Mouse (Mus musculus) hindbrain, embryonic 13.5 days (tissue): ENCODE results near the gene Irx2. TPM values are rescaled to one million over a fixed set of nuclear protein-coding genes. Genes with fewer than 3 reads are reported as not detected.

Source experiments
- ATAC-seq: fragments of 200-750 bp; cut with Nextera tagmentation; 2 replicates; pipeline ENCODE4 v1.8.0; 2017; ENCODE audit warnings: moderate TSS enrichment; ENCODE audit not compliant: low FRiP score
- H3K27ac ChIP-seq: fragments of 300-500 bp; sonication (generic); 2 replicates; pipeline ENCODE4 v1.5.1; 2015; ENCODE audit warnings: inconsistent platforms, mild to moderate bottlenecking, moderate library complexity
- H3K27me3 ChIP-seq: fragments of 300-500 bp; sonication (generic); 2 replicates; pipeline ENCODE4 v1.6.1; 2015; ENCODE audit warnings: mild to moderate bottlenecking, inconsistent platforms
- H3K36me3 ChIP-seq: fragments of 300-500 bp; sonication (generic); 2 replicates; pipeline ENCODE4 v1.6.1; 2015; ENCODE audit warnings: mild to moderate bottlenecking, inconsistent platforms
- H3K4me1 ChIP-seq: fragments of 300-500 bp; sonication (generic); replicated peaks from 2 replicates; pipeline ENCODE4 v1.6.1; 2015; ENCODE audit warnings: inconsistent platforms
- H3K4me2 ChIP-seq: fragments of 300-500 bp; sonication (generic); 2 replicates; pipeline ENCODE4 v1.6.1; 2015; ENCODE audit warnings: inconsistent platforms, mild to moderate bottlenecking, moderate library complexity
- H3K4me3 ChIP-seq: fragments of 300-500 bp; sonication (generic); 2 replicates; pipeline ENCODE4 v1.5.1; 2015; ENCODE audit warnings: mild to moderate bottlenecking, inconsistent platforms
- H3K9ac ChIP-seq: fragments of 300-500 bp; sonication (generic); 2 replicates; pipeline ENCODE4 v1.6.1; 2015; ENCODE audit warnings: mild to moderate bottlenecking, inconsistent platforms
- H3K9me3 ChIP-seq: fragments of 300-500 bp; sonication (generic); 2 replicates; pipeline ENCODE4 v1.6.1; 2016; ENCODE audit warnings: inconsistent platforms
- WGBS: fragments of 180-500 bp; shearing (Covaris S2); methylation state at CpG from one replicate; pipeline ENCODE4 v1.1.7; 2015; 5-methylcytosine and 5-hydroxymethylcytosine counted together
- polyA plus RNA-seq: library from polyadenylated mRNA; unstranded; fragments of >200 nt; fragmentation: Nextera tagmentation; extraction: Ambion mirVana; gene quantifications from 2 replicates; pipeline ENCODE4 v1.2.1, GENCODE M21; 2015

The Irx2 gene
- polyA plus RNA-seq, 1 experiment from 2014 or later, result 36.4 TPM

DNA sequence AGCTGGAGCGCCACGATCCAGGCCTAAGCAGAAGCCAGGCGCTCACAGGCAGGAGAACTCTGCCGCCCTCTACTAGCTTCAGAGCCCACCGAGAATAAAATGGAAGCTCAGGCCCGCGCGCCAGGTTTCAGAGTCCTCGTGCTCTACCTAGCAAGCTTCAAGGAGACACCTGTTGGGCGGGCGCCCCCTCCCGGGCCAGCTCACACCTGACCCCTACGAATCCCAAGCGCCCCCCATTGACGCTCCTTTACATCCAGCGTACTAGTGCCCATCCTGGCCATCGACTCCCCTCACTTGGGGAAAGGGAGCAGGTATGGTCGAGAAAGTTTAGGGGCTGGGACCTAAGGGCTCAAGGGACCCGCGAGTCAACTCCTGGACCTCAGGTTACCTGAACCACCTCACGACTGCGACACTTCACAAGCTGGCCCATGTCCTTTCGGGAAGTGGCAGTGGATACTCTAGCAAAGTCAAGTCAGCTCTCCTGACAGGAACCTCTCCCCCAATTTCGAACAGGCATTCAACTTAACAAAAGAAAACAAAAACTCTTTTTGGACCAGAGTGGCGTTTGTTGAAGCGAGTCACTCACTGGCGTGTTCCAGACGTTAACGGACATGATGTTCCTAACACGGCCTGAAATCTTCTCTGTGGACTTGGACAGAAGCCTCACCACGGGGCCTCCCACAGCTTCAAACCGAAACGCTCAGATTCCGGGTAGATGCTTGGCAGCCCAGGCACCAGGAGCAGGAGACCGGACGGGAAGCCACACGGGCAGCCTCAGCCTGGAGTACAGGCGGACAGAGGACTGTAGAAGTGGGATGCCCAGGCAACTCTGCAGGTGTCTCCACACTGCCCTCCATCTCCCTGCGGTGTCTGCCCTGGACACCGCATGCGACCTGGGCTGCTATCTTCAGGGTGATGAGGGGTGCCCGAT lies 964 bp upstream of the Irx2 start:
- peak overlapping the region; percentile 92 for H3K9ac ChIP-seq
- H3K9me3 ChIP-seq, result no peaks in the 10 kb centered on the region
- under 1% methylated on average over 42 of the region's 42 CpGs for WGBS
- H3K27ac ChIP-seq, result peak overlapping the region; percentile 95
- H3K36me3 ChIP-seq, result 0 out of 2 replicates have a peak, but pooled peaks cover 5% of the 10 kb centered on the region
- peak overlapping the region; percentile 72 for H3K4me2 ChIP-seq
- H3K4me1 ChIP-seq, result peaks cover 65% of the 10 kb centered on the region
- peak overlapping the region; percentile 70 for H3K4me3 ChIP-seq
- H3K27me3 ChIP-seq, result peaks cover 84% of the 10 kb centered on the region
- ATAC-seq, result peak; percentile 30

DNA sequence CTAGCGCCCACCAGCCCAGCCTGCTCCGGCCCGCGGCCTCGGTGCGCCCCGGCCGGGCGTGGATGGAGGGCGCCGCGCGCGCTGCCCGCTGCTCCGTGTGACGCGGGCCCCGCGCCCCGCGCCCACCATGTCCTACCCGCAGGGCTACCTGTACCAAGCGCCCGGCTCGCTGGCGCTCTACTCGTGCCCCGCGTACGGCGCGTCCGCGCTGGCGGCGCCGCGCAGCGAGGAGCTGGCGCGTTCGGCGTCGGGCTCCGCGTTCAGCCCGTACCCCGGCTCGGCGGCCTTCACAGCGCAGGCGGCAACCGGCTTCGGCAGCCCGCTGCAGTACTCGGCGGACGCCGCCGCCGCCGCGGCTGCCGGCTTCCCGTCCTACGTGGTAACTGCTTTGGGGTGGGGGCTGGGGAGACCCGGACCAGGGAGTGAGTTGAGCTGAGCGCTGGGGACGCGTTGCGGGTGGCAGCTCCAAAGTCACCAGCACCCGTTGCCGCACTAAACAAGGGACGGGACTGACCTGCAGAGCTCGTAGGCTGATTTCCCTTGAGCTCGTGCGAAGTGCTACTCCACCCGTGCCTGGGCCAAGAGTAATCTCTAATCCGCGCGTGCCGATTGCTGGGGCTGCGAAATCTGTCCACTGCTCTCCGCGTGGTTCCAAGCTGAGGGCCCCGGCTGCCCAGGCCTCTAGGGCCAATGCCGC lies 463 bp downstream of the Irx2 start:
- Histone ChIP-seq H3K4me3 (peak overlapping the region; percentile 70), H3K27me3 (peaks cover 81% of the 10 kb centered on the region), H3K27ac (peak overlapping the region; percentile 95), H3K9ac (peak overlapping the region; percentile 92), H3K4me2 (peak overlapping the region; percentile 72), H3K9me3 (no peaks in the 10 kb centered on the region), H3K4me1 (peaks cover 58% of the 10 kb centered on the region), H3K36me3 (0 out of 2 replicates have a peak, but pooled peaks cover 5% of the 10 kb centered on the region)
- peak; percentile 22; the same call in 1 of the 2 replicates for ATAC-seq
- WGBS, result under 1% methylated on average over 74 of the region's 88 CpGs

DNA sequence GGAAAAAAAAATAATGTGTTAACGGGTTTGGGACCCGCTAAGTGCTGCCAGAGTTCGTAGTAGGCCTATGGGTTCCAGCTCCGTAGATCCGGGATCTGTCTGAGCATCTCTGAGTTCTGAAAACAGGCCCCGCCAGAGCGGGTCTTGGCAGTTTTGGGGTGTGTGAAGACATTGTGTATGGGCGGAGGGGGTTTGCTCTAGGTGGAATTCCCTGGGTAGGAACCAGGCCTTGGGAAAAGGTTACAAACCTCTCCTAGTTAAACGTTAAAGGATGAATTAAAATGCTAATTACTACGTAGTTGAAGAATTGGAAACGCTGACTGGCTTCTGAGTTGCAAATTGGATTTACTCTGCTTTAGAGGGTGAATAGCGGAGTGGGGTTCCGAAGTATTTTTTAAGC lies 1.2 kb downstream of the Irx2 start:
- Histone ChIP-seq H3K9me3 (no peaks in the 10 kb centered on the region), H3K4me3 (peak overlapping the region; percentile 70), H3K4me2 (peak overlapping the region; percentile 72), H3K36me3 (0 out of 2 replicates have a peak, but pooled peaks cover 5% of the 10 kb centered on the region), H3K9ac (peak overlapping the region; percentile 92), H3K27me3 (peaks cover 79% of the 10 kb centered on the region), H3K27ac (peak overlapping the region; percentile 95), H3K4me1 (peaks cover 53% of the 10 kb centered on the region)
- no peak for ATAC-seq
- WGBS, result 1% methylated on average over 13 of the region's 13 CpGs

DNA sequence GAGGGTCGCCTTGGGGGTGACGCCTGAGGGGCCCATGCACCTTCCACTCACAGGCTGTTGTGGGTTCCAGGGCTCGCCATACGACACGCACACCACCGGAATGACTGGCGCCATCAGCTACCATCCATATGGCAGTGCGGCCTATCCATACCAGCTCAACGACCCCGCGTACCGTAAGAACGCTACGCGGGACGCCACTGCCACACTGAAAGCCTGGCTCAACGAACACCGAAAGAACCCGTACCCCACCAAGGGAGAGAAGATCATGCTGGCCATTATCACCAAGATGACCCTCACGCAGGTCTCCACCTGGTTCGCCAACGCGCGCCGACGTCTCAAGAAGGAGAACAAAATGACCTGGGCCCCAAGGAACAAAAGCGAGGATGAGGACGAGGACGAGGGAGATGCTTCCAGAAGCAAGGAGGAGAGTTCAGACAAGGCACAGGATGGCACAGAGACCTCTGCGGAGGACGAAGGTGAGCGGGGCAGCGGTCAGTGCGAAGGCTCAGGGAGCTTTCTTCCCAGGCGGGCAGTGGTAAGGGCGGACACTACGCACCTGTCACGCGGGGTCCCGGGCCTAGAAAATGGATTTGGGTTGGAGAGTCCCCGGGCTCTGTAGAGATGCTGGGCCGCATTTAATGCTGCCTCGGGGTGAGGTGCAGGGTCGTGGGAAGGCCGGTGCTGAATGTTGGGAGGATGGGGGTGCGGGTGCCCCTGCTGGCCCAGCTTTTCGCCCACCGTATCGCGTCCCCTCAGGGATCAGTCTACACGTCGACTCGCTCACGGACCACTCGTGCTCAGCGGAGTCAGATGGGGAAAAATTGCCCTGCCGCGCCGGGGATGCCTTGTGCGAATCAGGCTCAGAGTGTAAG lies 2.1 kb downstream of the Irx2 start:
- H3K27ac ChIP-seq, result peak overlapping the region; percentile 95
- peak overlapping the region; percentile 72 for H3K4me2 ChIP-seq
- peak overlapping the region; percentile 70 for H3K4me3 ChIP-seq
- 0 out of 2 replicates have a peak, but pooled peaks cover 5% of the 10 kb centered on the region for H3K36me3 ChIP-seq
- peaks cover 57% of the 10 kb centered on the region for H3K4me1 ChIP-seq
- ATAC-seq, result no peak
- peaks cover 82% of the 10 kb centered on the region for H3K27me3 ChIP-seq
- H3K9me3 ChIP-seq, result no peaks in the 10 kb centered on the region
- 1% methylated on average over 60 of the region's 60 CpGs for WGBS
- peak overlapping the region; percentile 92 for H3K9ac ChIP-seq

DNA sequence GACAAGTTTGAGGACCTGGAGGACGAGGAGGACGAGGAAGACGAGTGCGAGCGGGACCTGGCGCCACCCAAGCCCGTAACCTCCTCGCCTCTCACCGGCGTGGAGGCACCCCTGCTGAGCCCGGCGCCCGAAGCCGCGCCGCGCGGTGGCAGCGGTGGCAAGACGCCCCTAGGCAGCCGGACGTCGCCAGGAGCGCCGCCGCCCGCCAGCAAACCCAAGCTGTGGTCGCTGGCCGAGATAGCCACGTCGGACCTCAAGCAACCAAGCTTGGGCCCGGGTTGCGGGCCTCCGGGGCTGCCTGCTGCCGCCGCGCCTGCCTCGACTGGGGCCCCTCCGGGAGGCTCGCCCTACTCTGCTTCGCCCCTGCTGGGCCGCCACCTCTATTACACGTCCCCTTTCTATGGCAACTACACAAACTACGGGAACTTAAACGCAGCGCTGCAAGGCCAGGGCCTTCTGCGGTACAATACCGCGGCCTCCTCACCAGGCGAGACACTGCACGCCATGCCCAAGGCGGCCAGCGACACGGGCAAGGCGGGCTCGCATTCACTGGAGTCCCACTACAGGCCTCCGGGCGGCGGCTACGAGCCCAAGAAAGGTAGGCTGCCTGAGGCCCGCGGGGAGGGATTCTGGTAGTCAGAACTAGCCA lies 2.9 kb downstream of the Irx2 start:
- WGBS, result under 1% methylated on average over 62 of the region's 62 CpGs
- ATAC-seq, result no peak
- Histone ChIP-seq H3K27me3 (peaks cover 79% of the 10 kb centered on the region), H3K27ac (peak overlapping the region; percentile 95), H3K4me1 (peaks cover 61% of the 10 kb centered on the region), H3K36me3 (0 out of 2 replicates have a peak, but pooled peaks cover 5% of the 10 kb centered on the region), H3K4me2 (peak overlapping the region; percentile 72), H3K9me3 (no peaks in the 10 kb centered on the region), H3K4me3 (peak overlapping the region; percentile 70), H3K9ac (peak overlapping the region; percentile 92)

DNA sequence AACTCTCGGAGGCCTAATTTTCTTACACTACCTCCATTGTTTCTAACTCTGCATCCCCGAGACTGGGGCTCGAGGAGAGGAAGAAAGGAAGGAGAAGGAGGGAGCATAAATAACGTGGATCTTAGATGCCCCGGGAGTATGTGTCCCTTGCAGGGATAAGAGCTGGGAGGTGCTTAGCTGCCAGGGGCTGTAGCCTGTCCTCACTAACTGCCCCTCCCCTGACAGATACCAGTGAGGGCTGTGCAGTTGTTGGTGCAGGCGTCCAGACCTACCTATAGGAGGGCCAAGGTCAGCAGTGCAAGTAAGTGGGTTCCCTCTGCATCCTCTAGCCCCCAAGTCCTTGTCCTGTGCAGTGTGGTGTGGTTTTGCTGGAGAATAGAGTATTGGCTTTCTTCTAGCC lies 3.7 kb downstream of the Irx2 start:
- WGBS, result 8% methylated on average over 6 of the region's 6 CpGs
- H3K9ac ChIP-seq, result peak overlapping the region; percentile 92
- H3K4me3 ChIP-seq, result peak overlapping the region; percentile 70
- H3K4me1 ChIP-seq, result peaks cover 64% of the 10 kb centered on the region
- peaks cover 78% of the 10 kb centered on the region for H3K27me3 ChIP-seq
- no peaks in the 10 kb centered on the region for H3K9me3 ChIP-seq
- ATAC-seq, result no peak
- H3K27ac ChIP-seq, result peak overlapping the region; percentile 95
- H3K36me3 ChIP-seq, result 0 out of 2 replicates have a peak, but pooled peaks cover 5% of the 10 kb centered on the region
- H3K4me2 ChIP-seq, result peak overlapping the region; percentile 72

DNA sequence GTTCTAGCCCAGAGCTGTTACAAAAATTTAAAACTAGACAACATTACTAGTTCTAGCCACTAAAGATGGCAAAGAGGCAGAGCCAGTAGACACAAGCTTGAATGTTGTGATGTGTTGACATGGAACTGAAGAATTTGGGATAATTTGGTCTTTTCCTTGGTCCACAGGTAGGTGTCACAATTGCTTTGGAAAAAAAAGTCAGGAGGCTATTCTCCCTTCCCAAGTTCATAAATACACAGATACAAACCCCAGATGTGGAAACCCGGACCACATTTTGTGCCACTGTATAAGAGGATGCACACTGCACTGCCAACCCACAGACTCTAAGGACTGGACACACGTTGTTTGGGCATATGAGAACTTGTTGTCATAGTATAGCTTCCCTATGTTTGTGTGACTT lies 4.5 kb downstream of the Irx2 start:
- H3K9ac ChIP-seq, result peak overlapping the region; percentile 92

DNA sequence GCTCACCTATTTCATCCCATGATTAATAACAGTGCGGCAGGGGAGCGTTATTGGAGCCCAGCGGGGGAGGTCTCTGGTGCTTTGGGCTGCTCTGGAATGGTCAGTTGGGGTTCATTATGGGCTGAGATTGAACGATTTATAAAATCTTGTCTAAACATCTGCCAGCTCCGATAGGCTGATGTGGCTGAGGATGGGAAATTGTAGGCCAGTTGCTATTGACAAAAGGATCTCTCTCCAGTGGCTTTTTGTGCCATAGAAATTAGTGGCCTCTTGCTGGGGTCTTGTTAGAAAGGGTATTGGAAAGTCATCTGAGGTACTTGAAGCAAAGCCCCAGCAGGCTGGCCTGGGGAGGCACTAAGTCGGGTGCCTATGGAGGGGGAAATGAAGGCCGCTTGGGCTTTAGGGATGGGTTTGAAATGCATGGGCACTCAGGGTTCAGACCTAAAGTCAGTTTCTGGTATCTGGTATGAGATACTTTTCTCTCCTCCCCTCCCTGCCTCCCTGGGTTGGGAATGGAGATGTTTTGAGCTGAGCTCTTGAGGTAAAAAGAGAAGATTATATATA lies 6.2 kb downstream of the Irx2 start:
- ATAC-seq, result no peak
- peak overlapping the region; percentile 36 for H3K4me3 ChIP-seq
- H3K27me3 ChIP-seq, result peaks cover 80% of the 10 kb centered on the region
- 9% methylated on average over 7 of the region's 7 CpGs for WGBS
- peak overlapping the region; percentile 72 for H3K4me2 ChIP-seq
- H3K9ac ChIP-seq, result peak overlapping the region; percentile 65
- H3K27ac ChIP-seq, result peak overlapping the region; percentile 78
- H3K36me3 ChIP-seq, result 0 out of 2 replicates have a peak, but pooled peaks cover 5% of the 10 kb centered on the region
- peaks cover 68% of the 10 kb centered on the region for H3K4me1 ChIP-seq
- no peaks in the 10 kb centered on the region for H3K9me3 ChIP-seq

More for the DNA sequence above, 4.5 kb downstream of the Irx2 start:
- H3K27me3 ChIP-seq, result peaks cover 76% of the 10 kb centered on the region
- peaks cover 64% of the 10 kb centered on the region for H3K4me1 ChIP-seq
- H3K9me3 ChIP-seq, result no peaks in the 10 kb centered on the region
- H3K27ac ChIP-seq, result 0 out of 2 replicates have a peak overlapping the region, but pooled peaks have one; percentile 95
- 0 out of 2 replicates have a peak, but pooled peaks cover 5% of the 10 kb centered on the region for H3K36me3 ChIP-seq
- 21% methylated on average over 2 of the region's 2 CpGs for WGBS
- no peak for ATAC-seq
- H3K4me3 ChIP-seq, result peak overlapping the region; percentile 70
- H3K4me2 ChIP-seq, result peak overlapping the region; percentile 72

DNA sequence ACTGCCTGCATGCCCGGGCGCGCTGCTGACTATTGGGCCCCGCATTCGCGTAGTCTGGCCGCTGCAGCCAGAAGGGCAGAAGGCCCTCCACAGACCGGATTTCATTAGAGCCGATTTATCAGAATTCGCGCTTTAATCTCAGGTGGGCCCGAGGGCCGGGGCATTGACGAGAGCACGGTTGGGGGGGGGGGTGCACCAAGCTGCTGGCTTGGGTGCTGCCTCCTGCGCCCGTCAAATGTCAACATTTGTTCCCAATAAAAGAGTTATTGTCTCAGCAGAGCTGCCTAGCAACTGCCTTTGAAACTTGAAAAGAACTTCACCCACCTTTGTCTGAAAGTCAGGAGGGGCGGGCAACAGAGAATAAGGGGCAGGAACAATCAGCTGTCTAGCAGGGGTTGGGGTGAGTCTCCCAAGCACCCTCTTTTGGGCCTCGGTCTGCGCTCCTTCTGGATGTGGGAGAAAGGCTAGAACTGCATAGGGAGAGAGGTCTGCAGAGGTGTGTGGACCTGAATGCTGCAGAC lies 7.8 kb downstream of the Irx2 start:
- Histone ChIP-seq H3K27ac (peak overlapping the region; percentile 70; the same call in 1 of the 2 replicates), H3K4me1 (peaks cover 60% of the 10 kb centered on the region), H3K4me3 (peak overlapping the region; percentile 15), H3K9me3 (no peaks in the 10 kb centered on the region), H3K36me3 (0 out of 2 replicates have a peak, but pooled peaks cover 4% of the 10 kb centered on the region), H3K9ac (peak overlapping the region; percentile 49; the same call in 1 of the 2 replicates), H3K27me3 (peaks cover 86% of the 10 kb centered on the region), H3K4me2 (peak overlapping the region; percentile 42)
- ATAC-seq, result no peak
- 4% methylated on average over 20 of the region's 20 CpGs for WGBS

DNA sequence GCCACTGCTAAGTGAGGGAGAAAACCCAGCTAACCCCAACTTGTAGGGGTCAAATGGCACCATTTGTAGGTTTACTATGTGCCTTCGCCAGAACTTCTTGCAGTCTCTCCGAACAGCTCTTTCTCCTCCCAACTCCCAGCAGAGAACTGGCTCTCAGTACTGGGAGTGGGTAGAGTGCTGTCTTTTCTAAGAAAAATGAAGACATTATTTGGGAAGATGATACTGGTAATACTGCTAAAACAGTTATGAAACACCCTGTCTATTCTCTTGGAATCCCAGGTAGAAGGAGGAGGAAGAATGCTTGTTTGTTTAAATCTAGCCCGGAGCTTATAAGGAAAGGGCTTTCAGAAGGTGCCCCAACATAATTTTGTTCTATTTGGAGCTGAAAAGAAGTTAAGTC lies 8.9 kb downstream of the Irx2 start:
- Histone ChIP-seq H3K27me3 (peaks cover 86% of the 10 kb centered on the region), H3K9ac (no peak overlapping the region), H3K27ac (no peak overlapping the region), H3K9me3 (no peaks in the 10 kb centered on the region), H3K36me3 (no peaks in the 10 kb centered on the region), H3K4me1 (peaks cover 50% of the 10 kb centered on the region), H3K4me2 (0 out of 2 replicates have a peak overlapping the region, but pooled peaks have one; percentile 1), H3K4me3 (no peak overlapping the region)
- WGBS, result 9% methylated on average over 3 of the region's 3 CpGs
- no peak for ATAC-seq
